Comparison of ENCODE assay signal across 28 mouse cellular contexts in the genomic region with DNA sequence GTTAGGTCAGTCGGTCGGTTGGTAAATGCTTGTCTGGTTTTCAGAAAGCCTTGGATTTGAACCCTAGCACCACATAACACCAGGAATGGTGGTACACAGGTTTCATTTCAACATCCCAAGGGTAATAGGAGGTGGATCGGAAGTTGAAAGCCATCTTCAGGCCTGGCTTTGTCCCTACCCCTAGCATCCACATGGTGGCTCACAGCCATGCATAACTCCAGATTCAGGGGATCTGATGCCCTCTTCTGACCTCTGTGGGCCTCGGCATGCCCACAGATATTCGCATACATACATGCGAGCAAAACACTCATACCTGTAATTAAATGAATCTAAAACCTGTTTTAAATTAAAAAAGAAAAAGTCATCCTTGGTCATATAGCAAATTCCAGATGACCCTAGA. TPM values are rescaled to one million over a fixed set of nuclear protein-coding genes. Genes with fewer than 3 reads are reported as not detected.
DNase-seq lines count a peak whose midpoint lies in the region; ATAC-seq and TF ChIP-seq lines count a peak whose summit lies in the region.
"Had no signal": no experiment of that assay in that cellular context is flagged by ENCODE, and none has a peak within 500 bp of the region (broad histone marks: within the 10 kb centered on the region; RNA-seq: fewer than 3 reads in every experiment).

No protein-coding gene starts in this region.

- no peaks in the 10 kb centered on the region for H3K4me1 ChIP-seq in intestine, postnatal 0 days (replicated peaks; ENCODE audit: control insufficient read depth, insufficient read depth, low read length)
- no peaks in the 10 kb centered on the region for H3K4me1 ChIP-seq in intestine, embryonic 15.5 days (replicated peaks)
- no peaks in the 10 kb centered on the region for H3K4me1 ChIP-seq in lung, embryonic 14.5 days (ENCODE audit: insufficient read depth)
- no peaks in the 10 kb centered on the region for H3K4me1 ChIP-seq in ES-Bruce4 (ENCODE audit: control insufficient read depth, insufficient read depth, low read length)
- H3K4me1 ChIP-seq in cortical plate, adult 2 months (ENCODE audit: control insufficient read depth, insufficient read depth, low read length), result no peaks in the 10 kb centered on the region
- H3K4me1 ChIP-seq: embryonic facial prominence, embryonic 13.5 days; liver, embryonic 15.5 days; neural tube, embryonic 13.5 days had no signal

- H3K27me3 ChIP-seq in intestine, postnatal 0 days (replicated peaks; ENCODE audit: control insufficient read depth, insufficient read depth, low read length), result 0 out of 2 replicates have a peak, but pooled peaks cover 3% of the 10 kb centered on the region
- no peaks in the 10 kb centered on the region for H3K27me3 ChIP-seq in intestine, embryonic 15.5 days (replicated peaks)
- H3K27me3 ChIP-seq in lung, embryonic 14.5 days (ENCODE audit: insufficient read depth, low read length), result no peaks in the 10 kb centered on the region
- no peaks in the 10 kb centered on the region for H3K27me3 ChIP-seq in ES-Bruce4 (ENCODE audit: control insufficient read depth, insufficient read depth, low read length, poor library complexity, severe bottlenecking)
- H3K27me3 ChIP-seq: embryonic facial prominence, embryonic 13.5 days; heart, embryonic 15.5 days; hindbrain, embryonic 13.5 days; liver, embryonic 15.5 days; midbrain, embryonic 12.5 days; neural tube, embryonic 13.5 days had no signal

- no peak for ATAC-seq in intestine, postnatal 0 days
- ATAC-seq in intestine, embryonic 15.5 days, result no peak
- ATAC-seq in lung, embryonic 14.5 days (ENCODE audit: insufficient read depth), result no peak

- WGBS in intestine, postnatal 0 days, result 90% methylated on average over 6 of the region's 6 CpGs
- 84% methylated on average over 6 of the region's 6 CpGs for WGBS in intestine, embryonic 15.5 days
- 78% methylated on average over 6 of the region's 6 CpGs for WGBS in lung, embryonic 14.5 days

- no peak overlapping the region for H3K9ac ChIP-seq in intestine, postnatal 0 days (ENCODE audit: low read depth, low read length)
- no peak overlapping the region for H3K9ac ChIP-seq in intestine, embryonic 15.5 days
- H3K9ac ChIP-seq in lung, embryonic 14.5 days, result no peak overlapping the region
- no peak overlapping the region for H3K9ac ChIP-seq in ES-Bruce4 (ENCODE audit: low read depth, poor library complexity, severe bottlenecking)
- H3K9ac ChIP-seq: embryonic facial prominence, embryonic 13.5 days; heart, embryonic 15.5 days; hindbrain, embryonic 13.5 days; liver, embryonic 15.5 days; midbrain, embryonic 12.5 days; neural tube, embryonic 13.5 days had no signal

- TF ChIP-seq CTCF in intestine, postnatal 0 days (IDR thresholded peaks at IDR 0.05; ENCODE audit: low read depth), result peak; percentile 18; the same call in 1 of the 2 replicates
- TF ChIP-seq CTCF in lung, embryonic 14.5 days (IDR thresholded peaks at IDR 0.05; ENCODE audit: low read depth), result peak; percentile 9; the same call in 1 of the 2 replicates
- TF ChIP-seq CTCF in ES-Bruce4 (IDR thresholded peaks at IDR 0.05; ENCODE audit: low read depth, low read length), result peak; percentile 2
- TF ChIP-seq CTCF in cortical plate, adult 2 months (IDR thresholded peaks at IDR 0.05; ENCODE audit: extremely low read depth, insufficient read depth, low read length), result 0 out of 2 replicates have a peak, but pooled peaks have one; percentile 19

- TF ChIP-seq EP300 in ES-Bruce4 (IDR thresholded peaks at IDR 0.05; ENCODE audit: insufficient read depth, low read depth, low read length), result no peak

- no peaks in the 10 kb centered on the region for H3K9me3 ChIP-seq in intestine, postnatal 0 days (ENCODE audit: control insufficient read depth)
- H3K9me3 ChIP-seq in intestine, embryonic 15.5 days, result no peaks in the 10 kb centered on the region
- no peaks in the 10 kb centered on the region; the same call in 1 of the 2 replicates for H3K9me3 ChIP-seq in lung, embryonic 14.5 days (ENCODE audit: low read depth, low read length)
- H3K9me3 ChIP-seq in ES-Bruce4 (replicated peaks; ENCODE audit: control insufficient read depth, insufficient read depth, low read length, poor library complexity, severe bottlenecking), result no peaks in the 10 kb centered on the region
- H3K9me3 ChIP-seq: embryonic facial prominence, embryonic 13.5 days; heart, embryonic 10.5 days; heart, embryonic 15.5 days; hindbrain, embryonic 13.5 days; liver, embryonic 15.5 days; midbrain, embryonic 12.5 days had no signal

- no peak for TF ChIP-seq POLR2A in ES-Bruce4 (IDR thresholded peaks at IDR 0.05; ENCODE audit: insufficient read depth, low read length)
- TF ChIP-seq POLR2A in cortical plate, adult 2 months (IDR thresholded peaks at IDR 0.05; ENCODE audit: extremely low read depth, insufficient read depth, low read length), result no peak

- no peak overlapping the region for H3K4me3 ChIP-seq in intestine, postnatal 0 days (ENCODE audit: low read depth, low read length)
- H3K4me3 ChIP-seq in intestine, embryonic 15.5 days (replicated peaks), result no peak overlapping the region
- H3K4me3 ChIP-seq in lung, embryonic 14.5 days (ENCODE audit: low read depth, low read length), result no peak overlapping the region
- no peak overlapping the region for H3K4me3 ChIP-seq in ES-Bruce4 (ENCODE audit: low read depth, low read length)
- no peak overlapping the region for H3K4me3 ChIP-seq in cortical plate, adult 2 months (ENCODE audit: insufficient read depth, low read length)
- H3K4me3 ChIP-seq: embryonic facial prominence, embryonic 13.5 days; forebrain, embryonic 10.5 days; heart, embryonic 10.5 days; heart, embryonic 15.5 days; hindbrain, embryonic 13.5 days; liver, embryonic 15.5 days; midbrain, embryonic 12.5 days; neural tube, embryonic 13.5 days had no signal

- H3K36me3 ChIP-seq in intestine, postnatal 0 days (ENCODE audit: control insufficient read depth, insufficient read depth), result no peaks in the 10 kb centered on the region
- no peaks in the 10 kb centered on the region for H3K36me3 ChIP-seq in intestine, embryonic 15.5 days
- no peaks in the 10 kb centered on the region for H3K36me3 ChIP-seq in lung, embryonic 14.5 days (ENCODE audit: insufficient read depth)
- no peaks in the 10 kb centered on the region for H3K36me3 ChIP-seq in ES-Bruce4 (ENCODE audit: control insufficient read depth, insufficient read depth, low read length, poor library complexity, severe bottlenecking)
- H3K36me3 ChIP-seq: embryonic facial prominence, embryonic 13.5 days; forebrain, embryonic 10.5 days; G1E; heart, embryonic 10.5 days; heart, embryonic 15.5 days; hindbrain, embryonic 13.5 days; liver, embryonic 15.5 days; midbrain, embryonic 12.5 days; neural tube, embryonic 13.5 days had no signal

- H3K4me2 ChIP-seq in intestine, postnatal 0 days (replicated peaks; ENCODE audit: low read depth), result no peak overlapping the region
- H3K4me2 ChIP-seq in intestine, embryonic 15.5 days (replicated peaks), result no peak overlapping the region
- H3K4me2 ChIP-seq in lung, embryonic 14.5 days, result no peak overlapping the region
- H3K4me2 ChIP-seq: embryonic facial prominence, embryonic 13.5 days; heart, embryonic 15.5 days; hindbrain, embryonic 13.5 days; liver, embryonic 15.5 days; midbrain, embryonic 12.5 days; neural tube, embryonic 13.5 days had no signal

- H3K27ac ChIP-seq in intestine, postnatal 0 days (ENCODE audit: low read depth, low read length), result no peak overlapping the region
- no peak overlapping the region for H3K27ac ChIP-seq in intestine, embryonic 15.5 days
- no peak overlapping the region for H3K27ac ChIP-seq in lung, embryonic 14.5 days (ENCODE audit: low read depth)
- no peak overlapping the region for H3K27ac ChIP-seq in ES-Bruce4 (ENCODE audit: insufficient read depth, low read length)
- H3K27ac ChIP-seq in cortical plate, adult 2 months (ENCODE audit: insufficient read depth, low read length), result no peak overlapping the region
- H3K27ac ChIP-seq: embryonic facial prominence, embryonic 13.5 days; forebrain, embryonic 10.5 days; heart, embryonic 10.5 days; heart, embryonic 15.5 days; hindbrain, embryonic 13.5 days; liver, embryonic 15.5 days; midbrain, embryonic 12.5 days; neural tube, embryonic 13.5 days had no signal

- DNase-seq in lung, embryonic 14.5 days, result no peak
- no peak for DNase-seq in lung, postnatal 25 days (ENCODE audit: low spot score)
- DNase-seq in ovary, postnatal 14 days (ENCODE audit: low spot score), result no peak
- DNase-seq: adrenal gland, adult 8-10 months; B cell, adult 2 months; cerebellum, adult 9-10 months; gastrocnemius, postnatal 14 days; heart, postnatal 36 days; kidney, adult 18-20 months; kidney, postnatal 4 days; liver; lung, postnatal 36 days; right cerebral cortex, postnatal 25 days; thymus, adult 18-20 months; thymus, postnatal 25 days had no signal

RNA-seq across cellular contexts. Expression of a gene that starts 28.6 kb away (rescaled TPM):
- 3.4 and 4.0 TPM in 2 replicates for polyA plus RNA-seq in intestine, postnatal 0 days (2015; fragmentation: Nextera tagmentation; extraction: Ambion mirVana)
- polyA plus RNA-seq in intestine, embryonic 15.5 days (2015; fragmentation: Nextera tagmentation; extraction: Ambion mirVana), result 2.9 and 3.2 TPM in 2 replicates
- polyA plus RNA-seq in lung, embryonic 14.5 days (2014; fragmentation: Nextera tagmentation; extraction: Ambion mirVana), result 7.7 TPM in 2 replicates
- polyA plus RNA-seq in ES-Bruce4 (2011; ENCODE audit: insufficient read depth, insufficient read length, low read depth, missing spikeins), result 20.5 and 20.7 TPM in 2 replicates
- 9.4 and 10.4 TPM in 2 replicates for polyA plus RNA-seq in cortical plate, adult 2 months (2012; rRNA removed)
